Mouse (Mus musculus) regulatory T cell (primary cell): ENCODE data around the gene Gpsm2.
"Not testable (repeated sequence)": the region's sequence is repeated elsewhere in the genome, so short reads cannot be mapped to it uniquely, and the experiment has no call there.

Source experiments
- in situ Hi-C: fragments of 300-600 bp; cut with MboI, MseI; formaldehyde crosslinking; loops from one replicate; pipeline ENCODE4 v1.15.1; 2025; ENCODE audit warnings: high pct_unique_total_duplicates

Gpsm2 gene

GRCm38 (mm10) chr3:108726413-108726812 lies 4.3 kb upstream of the Gpsm2 start:
- in situ Hi-C loops = no loop called here

DNA sequence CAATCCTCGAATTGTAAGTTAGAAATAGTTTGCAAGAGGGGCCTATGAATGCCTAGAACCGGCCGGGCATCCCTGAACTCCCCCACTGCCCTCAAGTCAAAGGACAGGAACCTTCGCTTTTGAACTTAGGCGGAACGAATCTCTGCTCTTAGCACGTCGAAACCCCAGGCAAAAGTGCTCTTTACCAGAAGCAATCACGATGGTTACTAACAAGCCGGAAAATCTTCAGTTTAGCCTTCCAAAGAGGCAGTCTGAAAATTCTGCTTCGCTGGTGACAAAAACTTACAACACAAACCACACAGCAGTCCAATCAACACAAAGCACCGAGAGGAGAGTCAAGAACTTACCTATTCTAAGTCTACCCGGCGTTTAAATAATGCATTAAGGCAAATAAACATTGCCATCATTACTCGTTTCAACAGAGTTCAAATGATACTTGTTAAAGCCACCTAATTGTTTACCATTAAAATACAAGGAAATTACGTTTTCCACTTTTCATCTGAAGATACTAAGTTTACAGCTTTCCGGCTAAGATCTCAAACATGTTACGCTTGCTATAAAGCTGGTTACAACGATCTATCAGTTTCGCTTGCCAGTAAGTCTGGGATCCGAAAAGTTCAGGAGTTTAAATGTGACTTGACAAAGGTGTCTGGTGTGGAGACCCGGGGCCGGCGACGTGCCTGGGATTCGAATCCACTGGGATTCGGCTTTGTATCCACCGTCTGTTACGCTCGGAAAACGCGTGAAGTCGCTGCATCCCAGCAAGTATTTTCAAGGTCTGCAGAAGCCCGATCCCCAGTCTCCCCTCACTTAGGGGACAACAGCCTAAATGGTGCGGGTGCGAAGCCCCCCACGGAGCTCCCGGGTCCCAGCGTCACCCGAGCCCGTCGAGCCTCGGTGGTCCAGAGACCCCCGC lies 775 bp downstream of the Gpsm2 start:
- in situ Hi-C loops = no loop called here

- in situ Hi-C loops = no loop called here
These were observed 2.3 kb downstream of the Gpsm2 start for GRCm38 (mm10) chr3:108719761-108720160.

DNA sequence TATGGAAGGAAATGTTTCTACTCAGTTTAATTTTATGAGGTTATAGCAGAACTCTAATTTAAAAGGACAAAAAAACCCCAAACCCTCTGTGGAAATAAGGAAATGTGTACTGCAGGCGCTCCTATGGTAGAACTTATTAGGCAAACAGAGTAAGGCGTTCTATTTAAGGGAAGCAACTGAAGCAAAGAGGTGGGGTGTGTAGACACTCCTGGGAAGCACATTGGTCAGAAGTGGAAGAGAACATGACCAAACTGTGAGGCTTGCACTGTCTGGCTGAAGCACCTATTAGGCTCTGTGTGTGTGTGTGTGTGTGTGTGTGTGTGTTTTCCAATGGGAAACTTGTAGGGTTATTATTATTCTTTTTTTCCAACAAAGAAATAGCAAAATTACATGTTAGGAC lies 2.8 kb downstream of the Gpsm2 start:
- in situ Hi-C loops = no loop called here

DNA sequence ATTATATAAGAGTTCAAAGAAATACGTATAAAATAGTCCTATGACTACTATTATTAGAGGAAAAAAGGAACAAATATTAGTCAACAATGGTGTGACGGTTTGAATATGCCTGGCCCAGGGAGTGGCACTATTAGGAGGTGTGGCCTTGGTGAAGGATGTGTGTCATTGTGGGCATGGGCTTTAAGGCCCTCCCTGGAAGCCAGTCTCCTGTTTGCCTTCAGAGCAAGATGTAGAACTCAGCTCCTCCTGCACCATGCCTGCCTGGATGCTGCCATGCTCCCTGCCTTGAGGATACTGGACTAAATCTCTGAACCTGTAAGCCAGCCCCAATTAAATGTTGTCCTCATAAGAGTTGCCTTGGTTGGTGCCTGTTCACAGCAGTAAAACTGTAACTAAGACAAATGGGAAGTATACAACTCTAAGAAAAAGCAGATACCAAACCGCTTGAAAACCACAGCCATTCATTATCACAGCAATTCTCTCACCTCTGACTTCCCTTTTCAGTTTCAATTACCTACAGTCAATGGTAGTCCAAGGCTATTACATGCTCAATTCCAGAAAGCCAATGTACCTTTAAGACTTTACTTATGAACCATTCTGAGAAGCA lies 4.1 kb downstream of the Gpsm2 start:
- in situ Hi-C loops = no loop called here

DNA sequence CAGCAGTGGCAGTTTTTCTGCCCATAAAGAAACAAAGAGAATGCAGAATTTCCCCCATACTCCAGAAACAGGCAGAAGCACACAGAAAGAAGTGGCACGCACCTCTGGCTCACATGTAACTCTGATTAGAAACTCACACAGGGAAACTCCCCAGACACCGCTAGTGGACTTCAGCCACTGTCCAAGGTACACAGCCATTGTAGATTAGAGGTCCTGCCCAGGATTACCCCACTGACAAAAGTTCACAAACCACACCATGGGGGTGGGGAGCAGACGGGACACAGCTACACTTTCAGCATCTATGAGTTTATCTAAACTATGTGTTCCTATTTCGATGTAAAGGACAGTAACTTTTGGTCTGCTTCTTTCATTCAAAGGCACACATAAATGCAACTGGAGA lies 7.3 kb downstream of the Gpsm2 start:
- in situ Hi-C loops = no loop called here

DNA sequence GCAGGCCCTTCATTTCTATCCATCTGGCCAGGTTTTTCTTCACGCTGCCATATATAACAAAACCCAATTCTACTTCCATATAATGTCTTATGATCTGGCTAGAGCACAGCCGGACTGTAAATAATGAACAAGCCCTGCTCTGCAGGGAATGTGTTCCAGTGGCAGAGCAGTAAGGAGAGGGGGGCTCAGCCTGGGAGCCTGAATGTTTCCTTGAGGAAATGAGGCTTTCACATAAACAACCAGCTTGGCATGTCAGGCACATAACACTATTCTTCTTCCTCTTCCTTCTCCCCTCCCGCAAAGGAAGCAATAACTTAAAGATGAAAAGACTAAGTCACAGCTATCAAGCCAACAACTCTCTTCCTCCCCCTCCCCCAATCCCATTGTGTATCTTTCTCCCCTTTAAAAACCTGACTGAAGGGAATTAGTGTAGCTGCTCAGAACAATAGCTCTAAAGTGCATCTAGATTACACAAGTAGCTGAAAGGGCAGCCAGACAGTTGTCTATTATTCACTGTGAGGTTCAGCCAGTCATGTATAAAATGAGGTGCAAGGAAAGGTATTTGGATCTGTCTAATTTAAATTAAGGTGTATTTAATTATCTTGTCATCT lies 8.9 kb downstream of the Gpsm2 start:
- in situ Hi-C loops = no loop called here

- in situ Hi-C loops = no loop called here
These were observed 10.8 kb downstream of the Gpsm2 start for GRCm38 (mm10) chr3:108711296-108711695.

GRCm38 (mm10) chr3:108702789-108703188 lies 19.3 kb downstream of the Gpsm2 start:
- in situ Hi-C loops = no loop called here

GRCm38 (mm10) chr3:108701256-108701655 lies 20.9 kb downstream of the Gpsm2 start:
- in situ Hi-C loops = no loop called here

DNA sequence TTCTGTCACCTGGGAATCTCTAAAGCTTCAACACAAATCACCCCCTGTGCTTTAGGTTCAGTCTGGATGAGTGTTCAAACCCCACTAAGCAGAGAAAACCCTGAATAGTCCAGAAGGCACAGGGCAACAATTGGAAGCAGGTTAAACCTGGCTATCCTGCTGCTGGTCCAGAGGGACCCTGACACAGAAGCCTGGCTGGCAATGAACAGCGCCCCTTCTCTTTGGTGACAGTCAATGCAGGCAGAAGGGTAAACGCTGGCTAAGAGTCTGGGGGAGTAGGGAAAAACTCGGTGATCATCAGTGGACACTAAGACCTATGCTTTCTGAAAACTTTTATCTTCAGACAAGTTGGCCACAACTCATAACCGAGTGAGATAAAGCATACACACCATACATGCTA lies 22.3 kb downstream of the Gpsm2 start:
- in situ Hi-C loops = loop anchor here (5.0 kb wide), 1 partner anchor 78 kb away; no protein-coding TSS in a partner anchor

DNA sequence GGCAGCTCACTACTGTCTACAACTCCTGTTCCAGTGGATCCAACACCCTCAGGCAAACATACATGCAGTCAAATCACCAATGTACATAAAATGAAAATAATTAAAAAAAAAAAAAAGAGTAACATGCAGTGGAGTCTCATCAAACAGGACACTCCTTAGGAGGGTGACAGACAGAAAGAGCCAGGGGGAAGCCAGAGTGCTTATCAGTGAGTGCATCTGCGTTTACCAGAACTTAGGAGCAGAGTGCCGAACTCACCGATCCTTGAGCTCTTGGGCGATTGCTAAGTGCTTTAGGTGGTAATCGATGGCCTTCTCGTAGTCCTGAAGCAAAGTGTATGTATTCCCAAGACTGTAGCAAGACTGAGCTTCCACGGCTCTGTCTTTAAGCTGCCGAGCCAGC lies 23.4 kb downstream of the Gpsm2 start:
- in situ Hi-C loops = loop anchor here (5.0 kb wide), 1 partner anchor 79 kb away; no protein-coding TSS in a partner anchor

DNA sequence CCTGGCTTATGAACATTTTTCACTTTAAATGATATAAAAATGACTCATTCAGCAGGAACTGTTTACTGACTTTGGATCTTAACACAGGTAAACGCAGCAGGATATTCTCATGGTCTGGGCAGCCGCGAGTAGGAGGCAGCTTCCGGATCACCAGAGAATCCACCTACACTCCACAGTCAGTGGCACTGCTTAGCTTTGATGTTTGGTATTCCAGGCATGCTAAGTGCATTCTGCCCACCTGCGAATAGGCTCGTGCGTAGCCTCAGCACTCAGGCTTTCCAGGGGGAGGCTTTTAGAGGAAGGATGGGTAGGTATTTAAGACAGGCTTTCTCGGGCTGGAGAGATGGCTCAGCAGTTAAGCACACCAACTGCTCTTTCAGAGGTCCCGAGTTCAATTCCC lies 27.8 kb downstream of the Gpsm2 start:
- in situ Hi-C loops = no loop called here

DNA sequence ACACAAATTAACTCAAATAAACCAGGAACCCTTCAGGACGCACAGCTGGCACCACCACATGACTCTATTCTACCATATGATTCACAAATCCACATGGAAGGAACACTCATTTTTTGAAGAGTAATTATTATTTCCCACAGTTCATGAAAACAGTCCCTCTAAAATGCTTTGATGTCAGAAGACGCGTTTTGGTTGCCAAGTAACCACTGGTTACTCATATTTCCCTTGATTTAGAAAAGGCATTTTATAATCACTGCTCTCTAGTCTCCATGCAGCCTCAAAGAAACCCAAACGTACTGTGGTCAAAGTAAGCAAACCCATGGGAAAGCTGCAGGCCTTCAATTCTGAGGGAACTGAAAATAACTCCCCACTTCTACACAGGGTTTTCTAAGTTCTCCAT lies 32.1 kb downstream of the Gpsm2 start:
- in situ Hi-C loops = no loop called here

DNA sequence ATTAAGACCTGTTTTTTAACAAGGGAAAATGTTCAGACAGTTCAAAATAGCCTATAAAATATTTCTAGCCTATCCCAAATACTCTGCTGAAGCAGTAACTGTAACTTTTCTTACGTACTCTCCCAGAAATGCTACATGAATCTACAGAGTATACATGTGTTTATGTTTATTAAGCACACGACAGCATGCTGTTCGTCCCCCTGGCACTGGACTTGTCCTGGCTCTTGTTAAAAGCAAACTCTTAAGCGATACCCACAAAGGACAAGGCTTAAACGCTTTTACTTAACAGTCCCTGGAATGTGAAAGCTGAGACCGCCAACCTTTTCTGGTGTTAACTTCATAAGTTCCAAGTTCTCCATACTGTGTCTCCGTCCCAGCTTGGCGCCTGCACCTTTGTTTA lies 32.7 kb downstream of the Gpsm2 start:
- in situ Hi-C loops = no loop called here

- in situ Hi-C loops = no loop called here
These were observed 33.1 kb downstream of the Gpsm2 start for GRCm38 (mm10) chr3:108689015-108689441.

- in situ Hi-C loops = no loop called here
These were observed 36.4 kb downstream of the Gpsm2 start for GRCm38 (mm10) chr3:108685701-108686100.

DNA sequence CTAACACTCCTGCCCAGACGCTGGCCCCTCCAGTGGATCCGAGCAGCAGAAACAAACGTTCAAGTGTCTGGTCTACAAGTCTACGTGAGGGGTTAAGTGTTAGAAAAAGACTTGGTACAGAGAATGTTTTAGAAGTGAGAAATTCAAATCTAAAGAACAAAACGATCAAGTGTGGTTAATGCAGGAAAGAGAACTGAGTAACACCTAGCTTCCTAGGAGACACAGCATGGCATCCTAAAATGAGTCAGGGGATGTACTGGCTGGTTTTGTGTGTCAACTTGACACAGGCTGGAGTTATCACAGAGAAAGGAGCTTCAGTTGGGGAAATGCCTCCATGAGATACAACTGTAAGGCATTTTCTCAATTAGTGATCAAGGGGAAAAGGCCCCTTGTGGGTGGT lies 38.5 kb downstream of the Gpsm2 start:
- in situ Hi-C loops = not testable (repeated sequence)

- in situ Hi-C loops = no loop called here
These were observed 41.1 kb downstream of the Gpsm2 start for GRCm38 (mm10) chr3:108681004-108681403.

DNA sequence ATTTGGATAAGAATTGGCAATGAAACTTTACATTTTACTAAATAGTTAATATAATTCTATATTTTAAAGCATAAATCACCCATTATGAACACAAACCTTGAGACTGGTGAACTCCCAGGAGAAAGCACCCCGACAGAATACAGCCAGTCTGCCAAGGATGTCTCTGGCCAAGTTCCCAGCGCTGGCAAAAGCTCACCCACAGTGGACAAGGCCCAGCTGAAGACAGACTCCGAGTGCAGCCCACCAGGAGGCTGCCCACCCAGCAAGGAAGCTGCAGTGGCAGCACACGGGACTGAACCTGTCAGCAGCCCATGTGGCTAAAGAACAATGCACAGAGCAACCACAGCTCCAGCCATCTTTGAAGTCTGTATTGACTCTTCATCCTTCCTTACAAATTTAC lies 45.5 kb downstream of the Gpsm2 start:
- in situ Hi-C loops = no loop called here

- in situ Hi-C loops = no loop called here
These were observed 61.2 kb downstream of the Gpsm2 start for GRCm38 (mm10) chr3:108660941-108661340.

GRCm38 (mm10) chr3:108658612-108659011 lies 63.5 kb downstream of the Gpsm2 start:
- in situ Hi-C loops = loop anchor here (10.0 kb wide), 1 partner anchor 246 kb away; no protein-coding TSS in a partner anchor
